Mouse (Mus musculus) lung, adult 2 months (tissue): ENCODE results near the gene F5.

ENCODE experiments used
- CTCF ChIP-seq: fragments of 200-500 bp; IDR thresholded peaks from 2 replicates; pipeline ENCODE4 v1.5.1; 2011; ENCODE audit warnings: mild to moderate bottlenecking, low read length, control low read depth; ENCODE audit not compliant: insufficient read depth
- POLR2A ChIP-seq: fragments of 200-500 bp; IDR thresholded peaks from 2 replicates; pipeline ENCODE4 v1.6.1; 2011; ENCODE audit warnings: low read depth, mild to moderate bottlenecking, control low read depth, low read length, borderline replicate concordance; ENCODE audit errors: extremely low read depth

GRCm38 (mm10) chr1:164252551-164252950, 100.9 kb downstream of the F5 start:
- TF ChIP-seq CTCF, result no peak
- no peak for TF ChIP-seq POLR2A
